Mouse (Mus musculus) urinary bladder, postnatal 10 days (tissue): ENCODE data around the gene Coch.
"Not testable (repeated sequence)": the region's sequence is repeated elsewhere in the genome, so short reads cannot be mapped to it uniquely, and the experiment has no call there.

Experiments
- DNase-seq: peaks from one replicate; pipeline ENCODE4 v3.0.0; 2022; ENCODE audit warnings: low spot score

Coch gene

GRCm38 (mm10) chr12:51641871-51642270 lies 48.7 kb downstream of the Coch start:
- DNase-seq: no peak

- not testable (repeated sequence) for DNase-seq
Measured at GRCm38 (mm10) chr12:51649401-51649800, 56.3 kb downstream of the Coch start.
